Mouse (Mus musculus) NIH3T3 (cell line): Measurements from ENCODE around the gene Xrn1.
A peak's percentile ranks its signal among the peaks of the same experiment; 100 is the strongest.
"Not testable (repeated sequence)": the region's sequence is repeated elsewhere in the genome, so short reads cannot be mapped to it uniquely, and the experiment has no call there.

Experiments
- DNase-seq: peaks from one replicate; pipeline ENCODE4 v3.0.0-alpha.2; 2012; ENCODE audit warnings: low read depth

The Xrn1 gene

GRCm38 (mm10) chr9:95954585-95955461 is at the start of gene Xrn1:
TSS of gene Xrn1 (plus strand) at chr9:95954760.
- DNase-seq, result peak; percentile 95

- DNase-seq, result peak; percentile 5
These were observed 21.7 kb upstream of the Xrn1 start for GRCm38 (mm10) chr9:95932855-95933254.

- DNase-seq, result peak; percentile 6
These were observed 902 bp upstream of the Xrn1 start for GRCm38 (mm10) chr9:95953658-95954057.

GRCm38 (mm10) chr9:95954226-95954584 is 355 bp upstream of the Xrn1 start:
- DNase-seq, result no peak

- DNase-seq, result no peak
These were observed 3.1 kb downstream of the Xrn1 start for GRCm38 (mm10) chr9:95957611-95958010.

- no peak for DNase-seq
These were observed 3.6 kb downstream of the Xrn1 start for GRCm38 (mm10) chr9:95958041-95958730.

- not testable (repeated sequence) for DNase-seq
These were observed 4.2 kb downstream of the Xrn1 start for GRCm38 (mm10) chr9:95958731-95959105.

GRCm38 (mm10) chr9:95959246-95959645 is 4.7 kb downstream of the Xrn1 start:
- DNase-seq, result no peak

- DNase-seq, result no peak
These were observed 5.3 kb downstream of the Xrn1 start for GRCm38 (mm10) chr9:95959732-95960428.

- no peak for DNase-seq
These were observed 6.5 kb downstream of the Xrn1 start for GRCm38 (mm10) chr9:95961058-95961457.

GRCm38 (mm10) chr9:95964037-95964436 is 9.5 kb downstream of the Xrn1 start:
- DNase-seq, result no peak

- DNase-seq, result no peak
These were observed 23.7 kb downstream of the Xrn1 start for GRCm38 (mm10) chr9:95978279-95978678.

- no peak for DNase-seq
These were observed 25.3 kb downstream of the Xrn1 start for GRCm38 (mm10) chr9:95979896-95980295.

GRCm38 (mm10) chr9:95992255-95992654 is 37.7 kb downstream of the Xrn1 start:
- DNase-seq, result peak; percentile 24

- DNase-seq, result no peak
These were observed 49.9 kb downstream of the Xrn1 start for GRCm38 (mm10) chr9:96004455-96004854.

GRCm38 (mm10) chr9:96010664-96011063 is 56.1 kb downstream of the Xrn1 start:
- no peak for DNase-seq

- no peak for DNase-seq
These were observed 69.4 kb downstream of the Xrn1 start for GRCm38 (mm10) chr9:96023921-96024320.

- DNase-seq, result no peak
These were observed 73.4 kb downstream of the Xrn1 start for GRCm38 (mm10) chr9:96027913-96028312.

GRCm38 (mm10) chr9:96028818-96029217 is 74.3 kb downstream of the Xrn1 start:
- peak; percentile 72 for DNase-seq

- DNase-seq, result no peak
These were observed 75.3 kb downstream of the Xrn1 start for GRCm38 (mm10) chr9:96029886-96030285.

GRCm38 (mm10) chr9:96035371-96036086 is 81.0 kb downstream of the Xrn1 start:
- no peak for DNase-seq

- DNase-seq, result no peak
These were observed 89.7 kb downstream of the Xrn1 start for GRCm38 (mm10) chr9:96044214-96044613.
